In the genomic region with DNA sequence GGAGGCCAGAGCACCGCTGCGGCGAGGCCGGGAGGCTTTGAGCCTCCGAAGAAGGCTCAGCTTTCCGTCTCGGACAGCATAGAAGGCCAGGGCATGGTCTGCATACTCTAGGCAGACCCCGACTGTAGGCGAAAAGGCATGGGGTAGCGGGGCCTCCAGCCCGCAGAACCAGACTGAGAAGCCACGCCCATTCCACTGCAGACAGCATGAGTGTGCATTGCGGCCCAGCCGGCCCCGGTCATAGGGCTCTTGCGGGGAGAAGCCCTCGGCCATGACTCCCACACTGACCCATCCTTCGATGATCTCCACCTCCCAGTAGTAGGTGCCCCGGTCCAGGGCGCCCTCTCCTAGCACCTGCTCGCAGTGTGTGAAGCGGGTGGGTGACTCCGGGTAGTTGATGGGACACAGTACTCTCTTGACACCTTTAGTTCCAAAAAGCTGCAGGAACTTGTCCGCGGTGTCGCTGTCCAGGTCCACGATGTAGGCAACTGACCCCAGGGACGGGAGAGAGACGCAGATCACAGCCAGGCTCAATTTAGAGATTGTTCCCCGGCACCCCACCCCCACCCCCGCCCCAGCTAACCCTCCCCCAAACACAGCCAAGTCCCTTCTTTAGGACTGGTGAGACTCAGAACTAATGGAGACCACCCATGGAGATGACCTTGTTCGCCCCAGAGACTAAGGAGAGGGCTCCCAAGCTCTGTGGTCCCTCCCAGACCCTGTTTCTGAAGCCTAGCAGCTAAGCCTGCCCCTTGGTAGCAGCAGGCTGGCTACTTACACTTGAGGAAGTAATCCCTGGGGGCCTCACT, we compare ENCODE assay signal across 9 mouse cellular contexts. TPM values are rescaled to one million over a fixed set of nuclear protein-coding genes. Genes with fewer than 3 reads are reported as not detected.
DNase-seq lines count a peak whose midpoint lies in the region; ATAC-seq and TF ChIP-seq lines count a peak whose summit lies in the region.
"Had no signal": no experiment of that assay in that cellular context is flagged by ENCODE, and none has a peak within 500 bp of the region (broad histone marks: within the 10 kb centered on the region; RNA-seq: fewer than 3 reads in every experiment).

No protein-coding gene starts in this region.

- H3K27ac ChIP-seq in kidney, adult 2 months (ENCODE audit: insufficient read depth, low read depth, low read length), result peak overlapping the region; percentile 66
- peak overlapping the region; percentile 96 for H3K27ac ChIP-seq in heart, embryonic 15.5 days
- H3K27ac ChIP-seq in stomach, embryonic 16.5 days (ENCODE audit: low read length), result 0 out of 2 replicates have a peak overlapping the region, but pooled peaks have one; percentile 12

- intact Hi-C loops in left cerebral cortex, postnatal 4 days (cut with DNase I), result no loop called here

- H3K4me1 ChIP-seq in kidney, adult 2 months (ENCODE audit: control insufficient read depth, insufficient read depth, low read length), result peaks cover 49% of the 10 kb centered on the region
- peaks cover 82% of the 10 kb centered on the region for H3K4me1 ChIP-seq in heart, embryonic 15.5 days (replicated peaks)
- H3K4me1 ChIP-seq in stomach, embryonic 16.5 days (ENCODE audit: control insufficient read depth, insufficient read depth, low read length), result peaks cover 74% of the 10 kb centered on the region

- ATAC-seq in heart, embryonic 15.5 days (replicated peaks; ENCODE audit: insufficient number of reproducible peaks, insufficient read depth, low FRiP score, low read depth), result no peak
- ATAC-seq in stomach, embryonic 16.5 days (ENCODE audit: insufficient read depth, low FRiP score), result no peak
- ATAC-seq: Patski had no signal

- H3K4me3 ChIP-seq in kidney, adult 2 months (ENCODE audit: insufficient read depth, low read depth, low read length), result no peak overlapping the region; the same call in 1 of the 2 replicates
- peak overlapping the region; percentile 85 for H3K4me3 ChIP-seq in heart, embryonic 15.5 days
- H3K4me3 ChIP-seq in stomach, embryonic 16.5 days (replicated peaks; ENCODE audit: low read length), result peak overlapping the region; percentile 14; the same call in 1 of the 2 replicates

- H3K9ac ChIP-seq in heart, embryonic 15.5 days, result no peak overlapping the region
- H3K9ac ChIP-seq in stomach, embryonic 16.5 days (ENCODE audit: low read length), result peak overlapping the region; percentile 81

- peaks cover 2% of the 10 kb centered on the region; the same call in 1 of the 2 replicates for H3K36me3 ChIP-seq in kidney, adult 2 months (ENCODE audit: control insufficient read depth, insufficient read depth, low read length)
- H3K36me3 ChIP-seq in heart, embryonic 15.5 days, result peaks cover 10% of the 10 kb centered on the region
- 0 out of 2 replicates have a peak, but pooled peaks cover 5% of the 10 kb centered on the region for H3K36me3 ChIP-seq in stomach, embryonic 16.5 days (ENCODE audit: control insufficient read depth, insufficient read depth, low read length)

- peak overlapping the region; percentile 81 for H3K4me2 ChIP-seq in heart, embryonic 15.5 days
- H3K4me2 ChIP-seq in stomach, embryonic 16.5 days (ENCODE audit: low read depth, low read length), result peak overlapping the region; percentile 87

- WGBS in kidney, adult 2 months, result 58% methylated on average over 32 of the region's 32 CpGs
- 37% methylated on average over 32 of the region's 32 CpGs for WGBS in heart, embryonic 15.5 days
- WGBS in stomach, embryonic 16.5 days, result 28% methylated on average over 32 of the region's 32 CpGs

- H3K9me3 ChIP-seq in heart, embryonic 15.5 days (replicated peaks), result no peaks in the 10 kb centered on the region
- H3K9me3 ChIP-seq in stomach, embryonic 16.5 days (replicated peaks; ENCODE audit: control insufficient read depth, low read length), result no peaks in the 10 kb centered on the region

- peak; percentile 29 for DNase-seq in kidney, adult 2 months
- no peak for DNase-seq in kidney, adult 18-20 months
- DNase-seq in liver, result peak; percentile 59
- no peak for DNase-seq in cerebellum, postnatal 10 days
- no peak for DNase-seq in layer of hippocampus, adult 11-12 months (ENCODE audit: low spot score)
- no peak for DNase-seq in left cerebral cortex, postnatal 4 days

- H3K27me3 ChIP-seq in kidney, adult 2 months (replicated peaks; ENCODE audit: control insufficient read depth, insufficient read depth, low read length), result no peaks in the 10 kb centered on the region
- no peaks in the 10 kb centered on the region for H3K27me3 ChIP-seq in heart, embryonic 15.5 days
- peaks cover 18% of the 10 kb centered on the region for H3K27me3 ChIP-seq in stomach, embryonic 16.5 days (ENCODE audit: control insufficient read depth, insufficient read depth, low read length)
- H3K27me3 ChIP-seq: Patski had no signal

- TF ChIP-seq POLR2A in kidney, adult 2 months (IDR thresholded peaks at IDR 0.05; ENCODE audit: low read depth, low read length), result no peak

- TF ChIP-seq CTCF in kidney, adult 2 months (conservative IDR thresholded peaks at IDR 0.05; ENCODE audit: insufficient read depth, insufficient read length, low read depth, low read length), result no peak

RNA-seq across cellular contexts. Expression of a gene that starts 19.6 kb away (rescaled TPM):
- polyA plus RNA-seq in kidney, adult 2 months (2012; rRNA removed), result 391 and 392 TPM in 2 replicates
- 121 and 139 TPM in 2 replicates for polyA plus RNA-seq in heart, embryonic 15.5 days (2015; fragmentation: Nextera tagmentation; extraction: Ambion mirVana)
- polyA plus RNA-seq in stomach, embryonic 16.5 days (2015; fragmentation: Nextera tagmentation; extraction: Ambion mirVana), result 81.8 and 98.6 TPM in 2 replicates
- total RNA-seq in left cerebral cortex, postnatal 4 days (2021), result 100 to 1,000 TPM; 171 to 176 TPM

RNA-seq across cellular contexts. Expression of a gene that starts 20.7 kb away (rescaled TPM):
- polyA plus RNA-seq in kidney, adult 2 months (2012; rRNA removed), result 34.9 and 39.6 TPM in 2 replicates
- polyA plus RNA-seq in heart, embryonic 15.5 days (2015; fragmentation: Nextera tagmentation; extraction: Ambion mirVana), result 79.1 and 91.1 TPM in 2 replicates
- polyA plus RNA-seq in stomach, embryonic 16.5 days (2015; fragmentation: Nextera tagmentation; extraction: Ambion mirVana), result 22.7 and 23.1 TPM in 2 replicates
- 1 to 10 TPM; 9.2 to 9.3 TPM for total RNA-seq in left cerebral cortex, postnatal 4 days (2021)

RNA-seq across cellular contexts. Expression of a gene that starts 24.6 kb away (rescaled TPM):
- 9.5 and 9.6 TPM in 2 replicates for polyA plus RNA-seq in kidney, adult 2 months (2012; rRNA removed)
- 5.0 and 5.5 TPM in 2 replicates for polyA plus RNA-seq in heart, embryonic 15.5 days (2015; fragmentation: Nextera tagmentation; extraction: Ambion mirVana)
- polyA plus RNA-seq in stomach, embryonic 16.5 days (2015; fragmentation: Nextera tagmentation; extraction: Ambion mirVana), result 6.2 and 8.0 TPM in 2 replicates
- 1 to 10 TPM; 4.9 to 5.2 TPM for total RNA-seq in left cerebral cortex, postnatal 4 days (2021)

RNA-seq across cellular contexts. Expression of a gene that starts 28.6 kb away (rescaled TPM):
- polyA plus RNA-seq in kidney, adult 2 months (2012; rRNA removed), result 1.1 and 2.4 TPM in 2 replicates
- polyA plus RNA-seq in heart, embryonic 15.5 days (2015; fragmentation: Nextera tagmentation; extraction: Ambion mirVana), result 1.0 and 3.9 TPM in 2 replicates
- polyA plus RNA-seq in stomach, embryonic 16.5 days (2015; fragmentation: Nextera tagmentation; extraction: Ambion mirVana), result 8.3 and 9.9 TPM in 2 replicates
- total RNA-seq in left cerebral cortex, postnatal 4 days (2021), result 1 to 10 TPM in 1 of 2 experiments, under 1 TPM in 1; 0.56 to 1.2 TPM

RNA-seq across cellular contexts. Expression of a gene that starts 32.3 kb away (rescaled TPM):
- 69.9 and 70.7 TPM in 2 replicates for polyA plus RNA-seq in kidney, adult 2 months (2012; rRNA removed)
- 90.7 and 94.4 TPM in 2 replicates for polyA plus RNA-seq in heart, embryonic 15.5 days (2015; fragmentation: Nextera tagmentation; extraction: Ambion mirVana)
- 83.5 and 87.0 TPM in 2 replicates for polyA plus RNA-seq in stomach, embryonic 16.5 days (2015; fragmentation: Nextera tagmentation; extraction: Ambion mirVana)
- 10 to 100 TPM; 52.2 to 54.0 TPM for total RNA-seq in left cerebral cortex, postnatal 4 days (2021)

Comparison
In these comparisons a context has a peak if more than half of its experiments do, and no peak if none do; other contexts are left out.
1. DNase-seq: peak in kidney, adult 2 months (single experiment) and liver (single experiment); none in kidney, adult 18-20 months (single experiment), cerebellum, postnatal 10 days (0 of 2), layer of hippocampus, adult 11-12 months (single experiment) and left cerebral cortex, postnatal 4 days (single experiment).
2. H3K27ac ChIP-seq: peak in every context shown above with its lines; median percentile 96 in heart, embryonic 15.5 days; 66 in kidney, adult 2 months; 12 in stomach, embryonic 16.5 days.